Mouse (Mus musculus): Measurements from ENCODE around the gene Tex101.
"Not testable (repeated sequence)": the region's sequence is repeated elsewhere in the genome, so short reads cannot be mapped to it uniquely, and the experiment has no call there.

Tex101 gene

DNA sequence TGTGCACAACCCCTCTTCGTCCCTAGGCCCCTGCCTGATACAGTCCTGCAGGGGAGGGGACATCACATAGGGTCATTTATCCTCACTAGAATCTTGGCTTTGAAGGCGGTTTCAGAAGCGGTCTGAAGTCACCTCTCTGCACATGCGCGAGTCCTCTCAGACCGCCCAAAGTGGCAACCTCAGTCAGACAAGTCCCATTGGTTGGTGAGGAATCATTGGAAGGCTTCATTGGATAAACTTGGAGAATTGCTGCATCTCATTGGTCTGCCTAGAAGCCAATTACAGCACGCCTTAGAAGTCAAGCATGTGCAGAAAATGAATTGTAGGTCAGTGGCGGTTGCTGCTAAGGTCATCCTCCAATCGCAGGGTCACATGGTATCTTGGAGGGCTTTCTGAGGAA is at the start of gene Tex101:
TSS of gene Tex101 (minus strand) at position 101 of the 400 bp plus-strand sequence.
- DNase-seq (ENCODE audit: low spot score in 2 of 2) = no peak

DNA sequence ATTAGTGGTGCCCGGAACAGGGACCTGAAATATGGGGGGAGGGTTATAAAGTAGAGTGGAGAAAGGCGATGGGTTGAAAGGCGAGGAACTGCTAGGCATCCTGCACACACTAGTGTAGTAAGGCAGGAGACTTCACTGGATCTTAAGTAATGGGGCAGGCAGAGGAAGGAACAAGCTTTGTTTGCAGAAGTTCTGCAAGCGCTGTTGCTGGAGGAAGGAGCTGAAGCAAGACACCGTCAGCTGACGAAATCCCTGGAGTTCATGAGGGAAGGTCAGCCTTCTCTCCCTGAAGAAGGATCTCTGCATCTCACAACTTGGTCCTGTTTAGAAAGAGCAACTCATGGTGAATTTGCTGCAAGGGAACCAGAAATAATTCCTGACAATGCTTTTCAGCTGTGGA is 38.6 kb upstream of the Tex101 start:
- peak; percentile 26 to 65 for DNase-seq (ENCODE audit: low spot score in 2 of 2)

DNA sequence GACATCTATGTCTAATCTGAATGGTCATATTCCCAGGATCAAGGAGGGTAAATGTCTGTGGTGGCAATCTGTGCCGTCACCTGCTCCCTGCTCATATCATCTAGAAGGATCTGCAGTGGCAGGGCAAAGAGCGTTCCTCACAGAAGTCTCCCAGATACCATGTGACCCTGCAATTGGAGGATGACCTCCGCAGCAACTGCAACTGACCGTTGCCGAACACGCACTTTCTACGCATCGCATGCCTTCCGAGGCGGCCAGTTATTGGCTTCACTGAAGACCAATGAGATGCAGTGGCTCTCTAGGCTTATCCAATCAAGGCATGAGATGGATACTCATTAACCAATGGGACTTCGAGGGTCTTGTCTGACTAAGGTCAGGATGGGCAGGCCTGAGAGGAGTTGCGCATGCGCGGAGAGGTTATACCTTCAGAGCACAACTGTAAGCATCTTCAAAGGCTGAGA is 32.4 kb upstream of the Tex101 start, which contains the start of gene BC049730:
TSS of gene BC049730 (plus strand) at position 411 of the 461 bp plus-strand sequence.
- no peak for DNase-seq (ENCODE audit: low spot score in 2 of 2)

DNA sequence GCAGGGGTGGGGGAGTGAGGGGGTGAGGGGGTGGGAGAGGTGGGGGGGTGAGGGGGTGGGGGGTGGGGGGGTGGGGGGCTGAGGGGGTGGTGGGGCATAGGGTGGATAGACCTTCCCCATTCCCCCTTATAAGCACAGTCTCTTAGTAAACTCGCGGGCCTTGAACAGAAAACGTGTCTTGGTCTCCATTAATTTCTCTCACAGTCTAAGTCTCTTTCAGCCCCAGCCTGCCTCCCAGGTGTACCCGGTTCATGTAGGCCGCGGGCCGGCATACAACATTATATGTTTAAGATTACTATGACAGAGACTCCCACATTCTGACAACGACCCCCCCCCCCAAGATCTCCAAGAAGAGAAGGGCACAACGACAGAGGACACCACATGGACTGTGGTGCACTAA is 26.4 kb upstream of the Tex101 start:
- not testable (repeated sequence) for DNase-seq (ENCODE audit: low spot score in 2 of 2)

DNA sequence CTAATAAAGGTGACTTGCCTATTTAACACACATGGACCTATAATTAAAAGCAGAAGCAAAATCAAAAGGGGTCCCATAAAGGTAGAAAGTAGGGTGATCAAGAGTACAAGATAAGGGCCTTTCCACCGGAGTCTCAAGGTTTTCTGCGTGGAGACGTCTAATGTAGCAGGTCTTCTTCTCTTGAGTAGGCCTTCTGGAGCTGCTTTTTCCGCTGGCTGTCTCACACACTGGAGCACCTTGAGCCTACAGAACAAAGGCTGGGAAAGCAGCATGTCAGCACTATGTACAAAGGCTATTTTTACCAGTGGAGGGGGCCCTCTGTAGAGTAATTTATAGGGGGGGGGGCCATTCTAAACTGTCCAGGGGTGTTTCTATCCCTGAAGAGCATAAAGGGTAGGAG is 21.4 kb upstream of the Tex101 start:
- DNase-seq (ENCODE audit: low spot score in 2 of 2) = not testable (repeated sequence)

DNA sequence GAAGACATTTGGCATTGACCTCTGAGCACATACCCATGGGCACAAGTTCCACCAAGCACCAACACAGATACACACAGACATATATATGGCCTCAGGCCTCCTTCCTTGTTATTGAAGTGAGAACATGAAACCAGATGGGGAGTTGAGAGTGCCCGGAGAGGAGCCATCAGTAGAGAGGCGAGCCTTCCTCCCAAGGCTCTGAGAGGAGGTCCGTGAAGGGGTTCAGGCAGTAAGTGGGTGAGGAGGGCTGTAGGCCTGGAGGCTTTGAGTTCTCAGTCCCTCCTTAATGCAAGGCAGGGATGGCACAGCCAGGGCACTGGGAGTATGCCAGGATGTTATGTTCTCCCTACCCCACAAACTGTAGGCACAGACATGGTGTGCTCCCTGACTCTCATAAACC is 16.2 kb upstream of the Tex101 start:
- DNase-seq (ENCODE audit: low spot score in 2 of 2) = not testable (repeated sequence)

DNA sequence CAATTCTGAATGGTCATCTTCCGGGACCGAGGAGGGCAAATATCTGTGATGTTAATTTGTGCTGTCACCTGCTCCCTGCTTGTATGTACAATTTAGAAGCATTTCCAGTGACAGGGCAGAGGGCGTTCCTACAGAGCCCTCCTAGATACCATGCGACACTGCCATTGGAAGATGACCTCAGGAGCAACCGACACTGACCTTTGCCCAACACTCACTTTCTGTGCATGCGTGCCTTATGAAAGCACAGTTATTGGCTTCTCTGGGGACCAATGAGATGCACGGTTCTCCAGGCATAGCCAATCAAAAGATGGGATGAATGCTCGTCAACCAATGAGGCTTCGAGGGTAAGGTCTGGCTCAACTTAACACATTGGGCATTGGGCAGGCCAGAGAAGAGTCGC is 11.0 kb upstream of the Tex101 start:
- not testable (repeated sequence) for DNase-seq (ENCODE audit: low spot score in 2 of 2)

DNA sequence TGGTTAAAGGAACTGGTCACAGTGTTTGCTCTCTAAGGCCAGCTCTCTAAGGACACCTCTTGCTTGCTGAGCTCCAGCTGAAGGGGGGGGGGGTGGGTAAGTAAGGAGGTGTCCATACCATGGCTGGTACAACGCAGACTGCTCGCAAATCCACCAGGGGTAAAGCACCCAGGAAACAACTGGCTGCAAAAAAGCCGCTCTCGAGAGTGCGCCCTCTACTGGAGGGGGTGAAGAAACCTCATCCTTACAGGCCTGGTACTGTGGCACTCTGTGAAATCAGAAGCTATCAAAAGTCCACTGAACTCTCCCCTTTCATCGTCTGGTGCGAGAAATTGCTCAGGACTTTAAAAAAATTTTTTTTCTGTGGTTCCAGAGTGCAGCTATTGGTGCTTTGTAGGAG is 7.6 kb upstream of the Tex101 start:
- DNase-seq (ENCODE audit: low spot score in 2 of 2) = not testable (repeated sequence)

DNA sequence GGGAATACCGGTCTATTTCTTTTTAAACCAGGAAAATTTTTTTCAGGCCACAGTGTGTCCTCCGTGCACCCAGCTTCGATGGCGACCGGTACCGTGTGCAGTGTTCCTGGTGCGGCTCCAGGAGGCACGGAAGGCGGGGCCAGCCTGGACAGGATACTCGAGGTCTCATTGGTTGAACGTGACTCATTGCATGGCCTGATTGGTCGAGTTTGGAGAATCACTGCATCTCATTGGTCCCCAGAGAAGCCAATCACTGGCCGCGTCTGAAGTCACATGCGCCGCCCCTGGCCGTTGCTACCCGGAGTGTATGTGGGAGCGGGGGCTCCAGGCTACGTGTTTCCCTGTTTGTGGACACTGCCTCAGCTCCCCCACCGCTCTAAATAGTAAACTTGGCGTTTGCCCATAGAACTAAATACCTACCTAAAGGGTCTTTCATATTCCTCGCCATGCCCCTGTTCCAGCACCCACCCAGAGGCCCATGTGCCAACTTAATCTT is 4.5 kb downstream of the Tex101 start:
- no peak for DNase-seq (ENCODE audit: low spot score in 2 of 2)

DNA sequence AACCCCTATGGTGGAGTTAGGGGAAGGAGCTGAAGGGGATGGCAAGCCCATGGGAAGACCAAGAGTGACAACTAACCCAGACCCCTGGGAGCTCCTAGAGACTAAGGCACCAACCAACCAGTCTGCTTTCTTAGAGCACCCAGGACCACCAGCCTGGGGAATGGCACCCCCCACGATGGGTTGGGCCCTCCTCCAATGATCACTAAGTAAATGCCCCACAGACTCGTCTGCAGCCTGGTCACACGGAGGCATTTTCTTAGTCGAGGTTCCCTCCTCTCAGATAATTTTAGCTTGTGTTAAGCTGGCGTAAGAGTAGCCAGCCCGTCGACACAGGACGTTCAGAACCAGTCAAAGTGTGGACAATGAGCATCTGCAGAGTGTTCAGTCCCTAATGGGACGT is 11.5 kb downstream of the Tex101 start:
- peak in 1 of 2 experiments; percentile 53 for DNase-seq (ENCODE audit: low spot score in 2 of 2)

DNA sequence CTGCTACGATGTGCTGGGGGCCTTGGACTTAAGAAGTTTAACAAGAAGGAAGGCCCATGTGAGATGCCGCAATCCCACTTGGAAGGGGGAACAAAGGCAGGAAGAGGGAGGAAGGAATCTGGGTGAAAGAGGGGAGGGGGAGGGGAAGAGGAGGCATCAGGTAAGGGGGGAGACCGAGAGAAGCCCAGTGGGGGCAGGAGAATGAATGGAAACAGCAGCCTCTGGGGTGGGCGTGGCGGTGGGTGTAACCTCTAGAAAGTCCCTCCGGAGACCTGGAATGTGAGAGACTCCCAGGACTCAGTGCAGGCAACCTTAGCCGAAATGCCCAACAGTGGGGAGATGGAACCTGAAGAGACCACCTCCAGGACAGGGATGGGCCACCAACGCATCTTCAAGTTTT is 12.2 kb downstream of the Tex101 start:
- no peak for DNase-seq (ENCODE audit: low spot score in 2 of 2)

DNA sequence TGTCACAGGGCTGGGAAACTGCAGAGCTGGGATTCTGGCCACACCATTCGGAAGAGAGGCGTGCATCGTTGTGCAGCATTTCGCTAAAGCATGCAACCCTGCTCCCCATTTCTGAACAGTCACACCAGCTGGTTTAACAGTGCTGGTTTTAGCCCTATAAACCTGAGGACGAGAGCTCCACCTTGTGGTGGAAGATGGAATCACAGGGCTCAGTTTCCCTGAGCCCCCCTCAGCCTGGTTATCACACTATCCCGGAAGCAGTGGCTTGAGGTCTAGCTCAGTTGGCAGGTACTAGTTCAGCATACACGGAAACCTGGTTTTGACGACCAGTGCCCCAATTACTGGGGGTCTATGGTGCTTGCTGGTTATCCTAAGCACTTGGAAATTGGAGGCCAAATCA is 13.9 kb downstream of the Tex101 start:
- peak; percentile 63 to 85 for DNase-seq (ENCODE audit: low spot score in 2 of 2)

DNA sequence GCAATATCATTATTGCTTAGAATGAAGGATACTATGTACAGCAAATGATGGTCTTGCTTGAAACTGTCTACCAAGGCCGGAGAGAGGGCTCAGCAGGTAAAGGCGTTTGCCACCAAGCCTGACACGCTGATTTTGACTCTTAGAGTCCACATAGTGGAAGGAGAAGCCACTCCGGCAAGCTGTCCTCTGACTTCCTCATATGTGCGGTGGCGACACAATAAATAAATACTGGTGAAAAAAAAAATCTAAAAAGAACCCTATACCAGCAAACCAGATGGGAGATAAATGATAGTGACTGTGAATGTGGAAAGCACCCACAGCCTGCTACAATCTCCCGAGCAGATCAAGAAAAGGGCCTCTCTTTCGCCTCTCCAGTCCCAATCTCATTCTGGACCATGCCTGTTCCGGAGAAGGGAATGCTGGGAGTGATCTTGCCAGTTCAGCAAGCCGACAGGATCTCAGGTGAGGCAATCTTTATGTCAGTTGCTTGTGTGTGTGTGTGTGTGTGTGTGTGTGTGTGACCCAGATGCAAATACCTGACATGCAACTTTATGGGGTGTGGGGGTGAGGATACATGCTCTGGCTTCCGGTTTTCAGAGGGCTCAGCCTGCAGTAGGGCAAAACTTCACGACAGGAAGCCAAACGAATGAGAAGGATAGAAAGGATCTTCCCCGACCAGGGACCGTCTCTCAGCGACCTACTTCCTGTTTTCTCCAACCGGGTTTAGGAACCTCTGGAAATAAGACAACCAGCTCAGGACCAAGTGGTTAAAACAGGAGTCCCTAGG is 15.2 kb downstream of the Tex101 start:
- DNase-seq (ENCODE audit: low spot score in 2 of 2) = peak in 1 of 2 experiments; percentile 56

DNA sequence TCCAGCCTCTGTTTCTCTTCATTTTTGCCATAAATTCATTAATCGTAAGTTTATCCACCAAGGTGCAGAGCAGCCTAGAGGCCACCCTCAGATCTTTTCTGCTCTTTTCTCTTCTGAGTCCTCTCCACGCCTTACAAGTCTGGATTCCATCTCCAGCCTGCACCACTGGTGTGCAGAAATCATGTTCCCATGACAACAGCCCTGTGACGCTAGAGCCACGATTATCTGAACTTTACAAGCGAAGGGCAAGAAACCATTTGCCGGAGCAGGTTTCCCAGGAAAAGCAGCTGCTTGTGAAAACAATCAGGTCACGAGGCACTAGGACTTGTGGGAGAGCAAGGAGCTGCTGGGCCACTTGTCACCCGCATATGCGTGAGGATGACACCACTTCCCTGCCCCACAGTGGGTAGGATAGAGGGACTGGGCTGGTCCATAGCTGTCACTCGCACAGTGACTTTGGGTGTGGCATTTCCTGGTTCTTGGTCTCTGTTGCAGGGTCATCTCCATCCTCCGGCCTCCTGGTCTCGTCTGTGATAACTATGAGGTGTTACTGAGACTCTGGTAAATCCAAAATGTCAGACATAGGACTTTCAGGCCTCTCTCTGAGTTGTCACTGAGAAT is 16.6 kb downstream of the Tex101 start:
- DNase-seq (ENCODE audit: low spot score in 2 of 2) = peak in 1 of 2 experiments; percentile 51

DNA sequence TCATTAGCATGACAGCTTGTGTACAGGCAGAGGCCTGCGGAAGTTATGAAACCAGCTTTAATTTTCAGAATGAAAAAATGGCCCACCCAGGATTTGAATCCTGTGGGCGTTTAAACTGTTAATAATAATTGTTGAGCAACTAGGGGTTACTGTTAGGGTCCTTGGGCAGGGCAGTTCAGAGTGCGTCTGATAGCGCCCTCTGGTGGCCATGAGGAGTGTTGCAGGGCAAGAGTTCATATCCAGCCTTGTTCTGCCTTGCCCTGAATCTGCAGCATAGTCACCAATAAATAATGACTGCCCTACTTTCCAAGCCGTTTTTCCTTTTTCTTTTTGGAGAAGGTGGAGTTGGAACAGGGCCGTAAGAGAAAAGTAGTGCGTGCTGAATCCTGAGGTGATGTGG is 22.8 kb downstream of the Tex101 start:
- DNase-seq (ENCODE audit: low spot score in 2 of 2) = peak; percentile 52 to 85

DNA sequence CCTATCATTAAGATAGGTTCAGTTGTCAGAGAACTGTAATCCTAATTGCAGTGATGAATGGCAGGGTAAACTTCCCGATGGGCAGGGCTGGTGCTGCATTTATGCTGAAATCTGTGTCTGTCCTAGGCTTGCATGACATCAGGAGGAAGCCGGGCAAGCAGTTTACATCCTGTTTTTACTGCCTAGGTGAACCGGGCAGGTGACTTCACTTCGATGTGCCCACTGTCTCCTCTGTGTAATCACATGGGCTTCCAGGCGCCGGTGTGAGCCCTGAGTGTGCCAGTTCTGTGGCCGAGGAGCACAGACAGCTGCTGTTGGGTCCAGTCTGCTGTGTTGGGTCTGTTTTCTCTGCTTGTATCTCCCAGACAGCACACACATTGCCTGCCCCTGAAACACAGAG is 30.0 kb downstream of the Tex101 start:
- DNase-seq (ENCODE audit: low spot score in 2 of 2) = no peak

DNA sequence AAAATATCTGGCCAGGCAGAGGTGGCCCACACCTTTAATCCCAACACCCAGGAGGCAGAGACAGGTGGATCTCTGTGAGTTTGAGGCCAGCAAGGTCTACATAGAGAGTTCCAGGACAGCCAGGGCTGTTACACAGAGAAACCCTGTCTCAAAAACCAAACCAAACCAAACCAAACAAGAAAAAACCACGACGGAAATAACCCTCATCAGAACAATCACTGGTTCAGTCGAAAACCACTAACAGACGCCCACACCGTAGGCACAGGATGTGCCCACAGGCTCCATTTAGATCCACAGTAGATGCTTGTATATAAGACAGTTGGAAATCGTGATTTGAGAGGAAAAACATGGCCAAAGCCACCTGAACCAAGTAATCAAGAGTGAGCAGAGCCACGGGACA is 31.5 kb downstream of the Tex101 start:
- no peak for DNase-seq (ENCODE audit: low spot score in 2 of 2)

DNA sequence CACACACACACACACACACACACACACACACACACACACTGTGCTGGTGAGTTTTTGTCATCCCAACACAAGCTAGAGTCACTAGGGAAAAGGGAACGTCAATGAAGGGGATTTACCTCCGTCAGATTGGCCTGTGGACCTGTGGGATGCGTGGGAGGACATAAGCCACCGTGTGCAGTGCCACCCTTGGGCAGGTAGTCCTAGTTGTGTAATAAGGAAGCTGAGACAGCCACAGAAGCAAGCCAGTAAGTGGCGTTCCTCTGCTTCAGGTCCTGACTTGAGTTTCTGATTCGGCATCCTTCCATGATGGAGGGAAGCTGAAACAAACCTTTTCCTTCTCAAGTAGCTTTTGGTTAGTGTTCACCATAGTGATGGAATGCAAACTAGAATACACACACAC is 32.0 kb downstream of the Tex101 start:
- DNase-seq (ENCODE audit: low spot score in 2 of 2) = no peak

DNA sequence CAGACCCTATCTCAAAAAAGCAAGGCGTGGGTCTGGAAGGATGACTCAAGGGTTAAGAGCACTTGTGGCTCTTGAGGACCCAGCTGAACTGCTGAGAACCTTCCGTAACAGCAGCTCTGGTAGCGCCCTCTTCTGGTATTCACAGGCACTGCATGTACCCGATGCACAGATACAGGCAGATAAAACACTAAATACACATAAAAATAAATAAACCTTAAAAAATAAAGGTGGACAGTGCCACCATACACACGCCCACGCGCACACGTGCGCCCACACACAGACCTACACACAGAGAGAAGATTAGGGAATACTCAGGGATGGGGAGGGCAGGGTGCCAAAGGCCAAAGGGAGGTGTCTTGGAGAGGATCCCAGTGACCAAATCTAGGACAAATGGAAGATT is 34.0 kb downstream of the Tex101 start:
- DNase-seq (ENCODE audit: low spot score in 2 of 2) = peak; percentile 61 to 85

DNA sequence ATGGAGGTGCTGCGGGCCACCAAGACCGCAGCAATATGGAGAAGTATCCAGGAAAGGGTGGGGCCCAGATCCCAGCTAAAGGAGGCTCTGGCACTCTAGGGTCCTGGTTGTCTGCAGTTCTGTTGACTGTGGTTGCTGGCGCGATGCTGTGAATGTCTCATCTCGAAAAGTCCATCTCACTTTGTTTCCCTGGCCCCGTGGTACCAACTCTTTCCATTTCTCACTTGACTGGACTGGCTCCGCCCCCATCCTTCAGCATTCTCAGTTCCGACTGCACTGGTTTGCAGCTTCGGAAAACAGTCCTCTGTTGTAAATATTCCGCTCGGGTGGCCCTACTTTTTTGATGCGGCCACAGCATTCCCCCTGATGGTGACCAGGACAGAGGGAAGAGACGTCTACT is 36.0 kb downstream of the Tex101 start:
- no peak for DNase-seq (ENCODE audit: low spot score in 2 of 2)

DNA sequence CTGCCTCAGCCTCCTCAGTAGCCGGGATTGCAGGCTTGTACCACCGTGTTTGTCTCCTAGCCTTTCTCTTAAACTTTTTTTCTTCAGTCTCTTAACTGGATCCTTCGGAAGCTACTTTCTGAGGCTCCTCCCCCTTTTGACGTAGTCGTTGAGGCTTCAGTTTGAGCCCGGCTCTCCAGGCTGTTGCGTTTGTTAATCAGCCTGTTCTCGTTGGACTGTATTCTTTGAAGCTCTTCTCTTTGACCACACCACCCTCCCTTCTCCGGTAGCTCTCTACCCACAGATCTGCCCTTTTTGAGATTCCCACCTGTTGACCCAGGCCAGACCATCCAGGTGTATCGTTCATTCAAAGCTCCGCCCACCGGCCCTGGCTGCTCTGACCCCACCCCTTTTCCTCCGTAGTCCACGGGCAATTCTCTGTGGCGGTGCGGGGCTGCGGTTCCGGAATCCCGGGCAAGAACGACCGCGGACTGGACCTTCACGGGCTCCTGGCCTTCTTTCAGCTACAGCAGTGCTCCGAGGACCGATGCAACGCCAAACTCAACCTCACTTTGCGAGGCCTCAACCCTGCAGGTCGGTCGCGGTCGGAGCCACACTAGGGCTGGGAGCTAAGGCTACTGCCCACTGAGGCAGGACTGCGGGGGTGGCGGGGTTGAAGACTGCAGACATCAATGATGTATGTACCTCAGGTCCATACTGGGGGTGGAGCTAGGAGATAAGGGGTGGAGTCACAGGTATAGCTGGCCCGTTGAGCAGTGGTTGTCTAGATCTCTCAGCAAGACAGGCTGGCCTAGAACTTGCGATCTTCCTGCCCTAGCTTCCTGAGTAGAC is 38.2 kb downstream of the Tex101 start:
- no peak for DNase-seq (ENCODE audit: low spot score in 2 of 2)

DNA sequence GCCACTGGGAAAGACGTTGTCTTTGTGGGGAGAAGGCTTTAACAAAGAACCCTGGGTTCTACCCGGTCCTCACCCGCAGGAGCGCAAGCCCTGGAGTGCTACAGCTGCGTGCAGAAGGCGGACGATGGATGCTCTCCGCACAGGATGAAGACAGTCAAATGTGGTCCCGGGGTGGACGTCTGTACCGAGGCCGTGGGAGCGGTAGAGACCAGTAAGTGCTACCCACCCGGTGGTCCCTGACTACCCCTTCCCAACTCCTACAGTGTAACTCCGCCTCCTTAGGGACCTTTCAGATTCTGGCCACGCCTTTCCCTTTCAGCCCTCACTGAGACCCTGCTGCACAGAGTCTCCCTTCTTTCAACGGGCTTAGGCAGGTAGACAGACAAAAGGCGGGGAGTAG is 39.4 kb downstream of the Tex101 start:
- DNase-seq (ENCODE audit: low spot score in 2 of 2) = no peak
